In the genomic region with DNA sequence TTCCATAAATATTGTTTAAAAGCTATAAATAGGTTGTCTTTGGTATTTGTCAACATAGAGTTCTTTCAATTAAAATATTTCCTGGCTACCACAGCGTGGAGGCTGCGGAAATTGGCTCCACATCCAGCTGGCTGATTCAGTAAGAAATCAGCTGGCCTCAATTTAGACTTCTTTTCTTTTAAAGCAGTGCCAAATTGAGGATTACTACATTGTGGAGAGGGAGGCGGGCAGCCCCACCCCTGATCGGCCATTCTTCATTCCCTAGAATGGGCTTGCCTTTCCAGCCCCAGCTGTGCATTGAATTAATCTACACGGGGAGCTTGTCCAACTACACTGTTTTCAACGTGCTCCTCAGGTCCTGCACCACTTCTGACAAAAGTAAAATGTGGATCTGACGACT, we compare ENCODE assay signal across 10 mouse cellular contexts.
DNase-seq lines count a peak whose midpoint lies in the region; ATAC-seq and TF ChIP-seq lines count a peak whose summit lies in the region.
"Had no signal": no experiment of that assay in that cellular context is flagged by ENCODE, and none has a peak within 500 bp of the region (broad histone marks: within the 10 kb centered on the region; RNA-seq: fewer than 3 reads in every experiment).

No protein-coding gene starts in this region.

- TF ChIP-seq EP300 in heart, adult 2 months (IDR thresholded peaks at IDR 0.05; ENCODE audit: insufficient read depth, low read depth, low read length) = peak; percentile 75; the same call in 1 of the 2 replicates

- peak overlapping the region; percentile 77 for H3K27ac ChIP-seq in heart, adult 2 months
- H3K27ac ChIP-seq in heart, embryonic 12.5 days (ENCODE audit: poor library complexity, severe bottlenecking) = no peak overlapping the region
- 0 out of 2 replicates have a peak overlapping the region, but pooled peaks have one; percentile 58 for H3K27ac ChIP-seq in forebrain, embryonic 12.5 days
- 0 out of 2 replicates have a peak overlapping the region, but pooled peaks have one; percentile 17 for H3K27ac ChIP-seq in hindbrain, embryonic 12.5 days
- H3K27ac ChIP-seq in limb, embryonic 10.5 days = peak overlapping the region; percentile 63
- H3K27ac ChIP-seq: embryonic facial prominence, embryonic 12.5 days had no signal

- H3K4me1 ChIP-seq in heart, adult 2 months (ENCODE audit: control insufficient read depth, insufficient read depth, low read length) = peaks cover 2% of the 10 kb centered on the region
- no peaks in the 10 kb centered on the region for H3K4me1 ChIP-seq in heart, embryonic 12.5 days (replicated peaks)
- H3K4me1 ChIP-seq in forebrain, embryonic 12.5 days = peaks cover 7% of the 10 kb centered on the region
- peaks cover 6% of the 10 kb centered on the region for H3K4me1 ChIP-seq in hindbrain, embryonic 12.5 days
- peaks cover 14% of the 10 kb centered on the region; the same call in 1 of the 2 replicates for H3K4me1 ChIP-seq in limb, embryonic 10.5 days
- H3K4me1 ChIP-seq: embryonic facial prominence, embryonic 12.5 days; megakaryocyte, embryonic 14.5 days had no signal

- H3K36me3 ChIP-seq in heart, adult 2 months (ENCODE audit: control insufficient read depth, insufficient read depth, low read length) = no peaks in the 10 kb centered on the region
- no peaks in the 10 kb centered on the region for H3K36me3 ChIP-seq in heart, embryonic 12.5 days
- H3K36me3 ChIP-seq in forebrain, embryonic 12.5 days (replicated peaks) = no peaks in the 10 kb centered on the region
- no peaks in the 10 kb centered on the region for H3K36me3 ChIP-seq in hindbrain, embryonic 12.5 days
- no peaks in the 10 kb centered on the region for H3K36me3 ChIP-seq in limb, embryonic 10.5 days
- H3K36me3 ChIP-seq: embryonic facial prominence, embryonic 12.5 days had no signal

- TF ChIP-seq POLR2A in heart, adult 2 months (IDR thresholded peaks at IDR 0.05; ENCODE audit: insufficient read depth, low read depth, low read length) = no peak

- no peak overlapping the region for H3K9ac ChIP-seq in heart, adult 2 months (ENCODE audit: low read depth, low read length)
- H3K9ac ChIP-seq in heart, embryonic 12.5 days = no peak overlapping the region
- H3K9ac ChIP-seq in forebrain, embryonic 12.5 days = no peak overlapping the region
- no peak overlapping the region for H3K9ac ChIP-seq in hindbrain, embryonic 12.5 days
- H3K9ac ChIP-seq: embryonic facial prominence, embryonic 12.5 days had no signal

- no peaks in the 10 kb centered on the region for H3K79me2 ChIP-seq in heart, adult 2 months (replicated peaks; ENCODE audit: control insufficient read depth, insufficient read depth, low read length)

- intact Hi-C loops in heart, adult 2 months (cut with DNase I) = loop anchor here (1.0 to 5.0 kb wide), 4 partner anchors 21 to 579 kb away; partner anchors contain the start of gene Dach1

- WGBS in heart, adult 2 months = 17% methylated on average over 7 of the region's 7 CpGs
- WGBS in heart, embryonic 12.5 days = 58% methylated on average over 7 of the region's 7 CpGs
- 3% methylated on average over 7 of the region's 7 CpGs for WGBS in forebrain, embryonic 12.5 days
- 21% methylated on average over 7 of the region's 7 CpGs for WGBS in hindbrain, embryonic 12.5 days
- WGBS in limb, embryonic 10.5 days = 30% methylated on average over 7 of the region's 7 CpGs

- no peak for TF ChIP-seq CTCF in heart, adult 2 months (IDR thresholded peaks at IDR 0.05)

- DNase-seq in heart, adult 2 months = peak; percentile 39 to 69
- DNase-seq in limb, embryonic 10.5 days (ENCODE audit: low spot score) = peak; percentile 57
- DNase-seq in neural tube, embryonic 10.5 days (ENCODE audit: extremely low spot score, low spot score) = peak; percentile 18
- no peak for DNase-seq in yolk sac, embryonic 10.5 days (ENCODE audit: low spot score)
- no peak for DNase-seq in natural killer cell, adult 2 months (ENCODE audit: low spot score in 2 of 2)

- peak overlapping the region; percentile 1 for H3K4me3 ChIP-seq in heart, adult 2 months
- no peak overlapping the region for H3K4me3 ChIP-seq in heart, embryonic 12.5 days
- H3K4me3 ChIP-seq in forebrain, embryonic 12.5 days (replicated peaks) = no peak overlapping the region
- no peak overlapping the region for H3K4me3 ChIP-seq in hindbrain, embryonic 12.5 days
- H3K4me3 ChIP-seq in limb, embryonic 10.5 days = no peak overlapping the region
- H3K4me3 ChIP-seq: embryonic facial prominence, embryonic 12.5 days; megakaryocyte, embryonic 14.5 days had no signal

- ATAC-seq in heart, embryonic 12.5 days (ENCODE audit: insufficient number of reproducible peaks, low FRiP score) = no peak
- ATAC-seq in forebrain, embryonic 12.5 days (ENCODE audit: low FRiP score) = peak; percentile 96
- ATAC-seq in hindbrain, embryonic 12.5 days (ENCODE audit: low FRiP score) = peak; percentile 85

- no peaks in the 10 kb centered on the region for H3K27me3 ChIP-seq in heart, adult 2 months (ENCODE audit: control insufficient read depth, insufficient read depth, low read length)
- no peaks in the 10 kb centered on the region for H3K27me3 ChIP-seq in heart, embryonic 12.5 days (replicated peaks)
- peaks cover 5% of the 10 kb centered on the region; the same call in 1 of the 2 replicates for H3K27me3 ChIP-seq in forebrain, embryonic 12.5 days
- H3K27me3 ChIP-seq in hindbrain, embryonic 12.5 days = no peaks in the 10 kb centered on the region
- H3K27me3 ChIP-seq in limb, embryonic 10.5 days (ENCODE audit: low read depth, poor library complexity, severe bottlenecking) = no peaks in the 10 kb centered on the region
- H3K27me3 ChIP-seq: embryonic facial prominence, embryonic 12.5 days; megakaryocyte, embryonic 14.5 days had no signal

- H3K4me2 ChIP-seq in heart, embryonic 12.5 days = no peak overlapping the region
- peak overlapping the region; percentile 25 for H3K4me2 ChIP-seq in forebrain, embryonic 12.5 days
- H3K4me2 ChIP-seq in hindbrain, embryonic 12.5 days (replicated peaks) = no peak overlapping the region; the same call in 1 of the 2 replicates
- H3K4me2 ChIP-seq: embryonic facial prominence, embryonic 12.5 days had no signal

- no peaks in the 10 kb centered on the region for H3K9me3 ChIP-seq in heart, embryonic 12.5 days (replicated peaks)
- no peaks in the 10 kb centered on the region for H3K9me3 ChIP-seq in forebrain, embryonic 12.5 days
- no peaks in the 10 kb centered on the region for H3K9me3 ChIP-seq in hindbrain, embryonic 12.5 days (replicated peaks)
- H3K9me3 ChIP-seq in limb, embryonic 10.5 days (replicated peaks) = no peaks in the 10 kb centered on the region
- H3K9me3 ChIP-seq: embryonic facial prominence, embryonic 12.5 days; megakaryocyte, embryonic 14.5 days had no signal

Comparison
In these comparisons a context has a peak if more than half of its experiments do, and no peak if none do; other contexts are left out.
1. DNase-seq: peak in heart, adult 2 months (2 of 2), limb, embryonic 10.5 days (single experiment) and neural tube, embryonic 10.5 days (single experiment); none in yolk sac, embryonic 10.5 days (single experiment) and natural killer cell, adult 2 months (0 of 2).